Mouse (Mus musculus): Measurements from ENCODE around the gene Pcgf6. TPM values are rescaled to one million over a fixed set of nuclear protein-coding genes. Genes with fewer than 3 reads are reported as not detected.

Gene Pcgf6
- 20.9 and 21.6 TPM in 2 replicates for total RNA-seq (2017)

DNA sequence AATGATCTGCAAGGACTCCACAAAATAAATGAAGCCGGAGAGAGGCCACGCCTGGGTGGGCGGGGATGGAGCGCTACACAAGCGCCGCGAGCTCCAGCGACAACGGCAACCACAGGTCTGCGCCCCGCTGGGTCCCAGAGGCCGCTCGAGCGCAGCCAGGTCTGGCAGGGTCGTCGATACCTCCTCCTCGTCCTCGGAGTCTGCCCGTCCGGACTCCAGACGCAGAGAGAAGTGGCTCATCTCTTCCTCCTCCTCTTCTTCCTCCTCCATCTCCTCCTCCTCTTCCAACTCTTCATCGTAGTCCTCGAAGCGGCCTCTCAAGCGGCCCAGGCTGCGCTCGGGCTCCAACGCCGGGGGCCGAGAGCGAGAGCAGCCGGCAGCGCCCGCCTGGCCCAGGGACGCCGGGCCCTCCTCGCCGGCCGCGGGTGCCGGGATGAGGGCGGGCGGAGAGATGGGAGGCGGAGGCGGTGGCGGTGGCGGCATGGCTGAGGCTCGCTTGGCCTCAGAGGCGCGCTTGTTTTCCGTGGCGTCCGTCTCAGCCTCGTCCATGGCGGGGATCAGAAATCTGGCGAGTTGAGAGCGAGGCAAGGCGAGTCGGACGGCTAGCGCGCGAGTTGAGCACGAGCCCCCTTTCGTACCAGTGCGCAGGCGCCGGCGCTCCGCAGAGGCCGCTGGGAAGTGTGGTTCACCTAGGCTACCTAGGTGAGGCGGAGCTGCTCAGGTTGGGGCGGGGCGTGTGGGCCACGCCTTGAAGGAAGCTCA, at the start of gene Pcgf6:
TSS of gene Pcgf6 (minus strand) at position 636 of the 762 bp plus-strand sequence.
- peak; percentile 75 for ATAC-seq (replicated peaks; ENCODE audit: low read depth, poor library complexity, severe bottlenecking)

DNA sequence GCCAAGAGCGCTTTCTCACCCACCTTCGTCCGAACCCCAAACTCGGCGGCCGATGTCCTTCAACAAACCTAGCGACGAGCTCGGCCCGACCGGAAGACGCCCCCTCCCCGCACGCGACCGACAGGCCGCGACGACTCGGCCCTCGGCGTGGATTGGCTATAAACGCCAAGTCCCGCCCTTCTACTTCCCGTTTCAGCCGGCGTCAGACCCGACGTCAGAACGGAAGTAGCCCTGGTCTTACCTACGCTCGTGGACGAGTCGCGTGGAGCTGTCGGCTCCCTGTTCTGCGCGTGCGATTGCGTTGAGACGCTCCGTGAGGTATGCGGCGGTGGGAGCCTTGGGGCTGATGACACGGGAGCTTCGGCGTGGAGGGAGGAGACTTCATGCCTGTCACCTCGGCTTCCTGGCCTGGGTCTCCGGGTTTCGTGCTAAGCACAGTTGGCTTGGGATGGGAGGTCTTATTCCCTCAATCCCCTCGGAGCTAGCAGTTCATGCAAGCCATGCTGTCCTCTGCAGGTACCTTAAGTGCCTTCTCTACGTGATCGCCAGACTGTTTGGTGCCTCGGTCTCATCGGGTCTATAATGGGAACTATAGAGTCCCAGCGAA, 39.9 kb upstream of the Pcgf6 start, which contains the start of the genes Usmg5 and Pdcd11:
TSS of gene Usmg5 (minus strand) at position 98 of the 607 bp plus-strand sequence.
TSS of gene Pdcd11 (plus strand) at position 219 of the 607 bp plus-strand sequence.
- peak; percentile 98 for ATAC-seq (replicated peaks; ENCODE audit: low read depth, poor library complexity, severe bottlenecking)

DNA sequence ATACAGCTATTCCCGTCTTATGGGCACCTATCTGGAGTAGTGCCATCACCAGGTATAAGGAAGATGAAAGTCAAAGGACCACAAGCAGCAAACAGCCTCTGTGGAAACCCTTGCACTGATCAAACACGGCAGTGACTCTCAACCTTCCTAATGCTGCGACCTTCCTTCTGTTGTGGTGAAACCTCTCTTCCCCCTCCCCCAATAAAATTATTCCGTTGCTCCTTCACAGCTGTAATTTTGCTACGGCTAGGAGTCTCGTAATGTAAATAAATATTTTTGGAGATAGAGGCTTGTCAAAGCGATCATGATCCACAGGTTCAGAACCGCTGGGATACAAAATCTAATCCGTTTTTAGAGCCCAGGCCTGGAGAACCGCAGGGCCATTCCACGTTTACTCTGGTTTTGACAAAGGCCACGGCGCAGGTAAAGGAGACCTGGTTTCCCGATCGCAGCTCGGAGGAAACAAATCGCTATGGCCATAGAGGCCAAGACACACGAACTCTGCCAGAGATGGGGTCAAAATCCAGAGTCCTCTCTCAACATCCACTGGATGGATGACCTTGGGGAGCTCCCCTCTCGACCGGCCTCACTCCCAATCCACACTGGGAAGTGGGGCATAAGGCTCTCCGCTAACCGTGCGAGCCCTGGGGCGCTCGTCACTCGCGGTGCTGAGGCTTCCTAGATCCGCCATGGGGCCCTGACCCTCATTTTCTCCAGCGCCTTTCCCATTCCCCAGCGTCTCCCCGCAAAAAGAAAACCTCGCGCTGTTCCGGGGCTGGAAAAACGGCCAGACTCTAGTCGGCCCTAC, 39.2 kb upstream of the Pcgf6 start:
- ATAC-seq (replicated peaks; ENCODE audit: low read depth, poor library complexity, severe bottlenecking) = peak; percentile 37

DNA sequence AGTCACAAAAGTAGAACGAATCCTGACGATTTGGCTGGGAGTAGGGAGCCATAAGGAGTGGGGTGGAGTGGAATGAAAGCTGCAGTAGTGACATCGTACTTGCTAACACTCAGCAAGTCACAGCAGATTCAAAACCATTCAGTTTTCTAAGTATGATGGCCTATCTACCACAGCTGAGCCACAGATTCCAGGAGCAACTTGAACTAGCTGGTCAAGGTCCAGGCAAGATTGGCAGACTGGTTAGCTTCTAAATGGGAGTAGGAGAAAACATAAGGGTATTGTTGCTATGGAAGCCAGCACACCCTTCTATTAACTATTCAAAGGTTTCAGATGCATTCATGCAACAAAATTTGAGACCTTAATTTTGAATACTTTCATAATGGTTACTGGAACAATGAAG, 37.5 kb upstream of the Pcgf6 start:
- ATAC-seq (replicated peaks; ENCODE audit: low read depth, poor library complexity, severe bottlenecking) = no peak

DNA sequence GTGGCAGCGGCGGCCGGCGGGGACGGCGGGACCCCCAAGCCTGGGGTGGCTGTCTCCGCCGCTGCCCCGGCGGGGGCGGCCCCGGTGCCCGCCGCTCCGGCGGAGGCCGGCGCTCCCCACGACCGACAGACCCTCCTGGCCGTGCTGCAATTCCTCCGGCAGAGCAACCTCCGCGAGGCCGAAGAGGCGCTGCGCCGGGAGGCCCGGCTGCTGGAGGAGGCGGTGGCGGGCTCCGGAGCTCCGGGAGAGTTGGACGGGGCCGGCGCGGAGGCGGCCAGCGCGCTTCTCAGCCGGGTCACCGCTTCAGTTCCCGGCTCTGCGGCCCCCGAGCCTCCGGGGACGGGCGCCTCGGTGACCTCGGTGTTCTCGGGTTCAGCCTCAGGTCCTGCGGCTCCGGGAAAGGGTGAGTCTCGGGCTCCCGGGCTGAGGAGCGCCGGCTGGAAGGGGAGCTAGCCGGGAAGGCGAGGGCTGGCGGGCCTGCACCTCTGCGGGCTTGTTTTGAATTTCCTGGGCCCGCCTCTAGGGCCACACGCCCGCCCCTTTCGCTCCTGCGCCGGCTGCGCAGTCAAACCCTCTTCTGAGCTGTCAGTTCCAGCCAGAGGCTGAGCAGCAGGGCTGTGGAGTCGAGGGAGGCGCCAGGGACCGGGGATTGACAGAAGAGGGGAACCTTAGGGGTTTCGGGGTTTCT, 17.4 kb upstream of the Pcgf6 start:
- ATAC-seq (replicated peaks; ENCODE audit: low read depth, poor library complexity, severe bottlenecking) = peak; percentile 93

DNA sequence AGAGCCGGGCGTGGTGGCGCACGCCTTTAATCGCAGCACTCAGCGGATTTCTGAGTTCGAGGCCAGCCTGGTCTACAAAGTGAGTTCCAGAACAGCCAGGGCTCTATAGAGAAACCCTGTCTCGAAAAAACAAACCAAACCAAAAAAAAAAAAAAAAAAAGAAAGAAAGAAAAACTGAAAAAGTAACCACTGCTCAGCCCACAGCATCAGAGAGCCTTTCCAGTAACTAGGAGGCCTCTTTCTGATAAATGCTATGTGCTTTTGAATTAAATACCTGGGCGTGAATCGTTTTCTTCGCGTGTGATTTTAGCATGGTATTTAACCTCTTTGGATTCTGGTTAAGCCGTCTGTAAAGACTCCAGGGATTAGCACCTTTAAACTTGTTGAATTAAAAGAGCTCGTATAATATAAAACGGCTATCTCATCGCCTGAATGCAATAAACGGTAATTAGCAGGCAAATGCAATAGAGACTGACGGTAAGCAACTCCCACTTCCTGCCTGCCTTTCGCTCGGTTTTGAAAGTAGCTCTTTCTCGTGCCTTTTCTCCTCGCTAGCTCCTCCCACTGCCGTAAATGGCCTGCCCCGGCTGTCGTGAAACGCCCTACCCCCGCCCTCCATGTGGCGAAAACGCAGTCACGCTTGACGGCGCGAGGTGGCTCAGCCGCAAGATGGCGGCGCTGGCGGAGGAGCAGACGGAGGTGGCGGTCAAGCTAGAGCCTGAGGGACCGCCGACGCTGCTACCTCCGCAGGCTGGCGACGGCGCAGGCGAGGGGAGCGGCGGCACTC, 16.6 kb upstream of the Pcgf6 start, which contains the start of gene Taf5:
TSS of gene Taf5 (plus strand) at position 651 of the 787 bp plus-strand sequence.
- peak; percentile 93 for ATAC-seq (replicated peaks; ENCODE audit: low read depth, poor library complexity, severe bottlenecking)

DNA sequence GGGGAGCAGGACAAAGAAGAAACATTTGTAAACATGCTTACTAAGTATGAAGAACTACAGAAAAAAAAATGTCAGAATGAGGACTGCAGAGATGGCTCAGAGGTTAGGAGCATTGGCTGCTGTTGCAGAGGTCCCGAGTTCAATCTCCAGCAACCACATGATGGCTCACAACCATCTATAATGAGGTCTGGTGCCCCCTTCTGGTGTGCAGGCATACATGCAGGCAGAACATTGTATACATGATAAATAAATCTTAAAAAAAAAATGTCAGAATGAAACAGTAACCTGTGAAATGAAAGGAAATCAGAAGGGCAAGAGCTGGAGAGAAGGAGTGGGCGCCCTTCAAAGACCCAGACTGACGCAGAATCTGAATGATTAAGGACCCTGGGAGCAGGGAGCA, 15.2 kb upstream of the Pcgf6 start:
- no peak for ATAC-seq (replicated peaks; ENCODE audit: low read depth, poor library complexity, severe bottlenecking)

DNA sequence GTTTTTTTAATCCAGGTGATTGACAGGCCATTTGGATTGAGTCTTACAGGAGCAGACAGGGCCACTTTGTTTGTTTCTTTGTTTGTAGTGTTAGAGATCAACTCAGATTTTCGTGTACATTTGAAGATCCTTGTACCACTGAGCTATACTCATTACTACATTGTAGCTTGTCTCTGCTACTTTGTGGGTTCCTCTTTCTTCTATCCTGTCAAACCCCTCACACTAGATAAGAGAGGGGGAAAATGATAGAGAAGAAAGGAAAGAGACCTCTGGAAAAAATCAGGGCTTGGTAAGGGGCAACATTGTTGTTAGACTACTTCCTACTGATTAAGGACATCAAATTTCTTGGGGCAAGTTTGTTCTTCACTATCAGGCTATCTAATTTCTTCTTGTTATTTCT, 7.0 kb upstream of the Pcgf6 start:
- ATAC-seq (replicated peaks; ENCODE audit: low read depth, poor library complexity, severe bottlenecking) = no peak

DNA sequence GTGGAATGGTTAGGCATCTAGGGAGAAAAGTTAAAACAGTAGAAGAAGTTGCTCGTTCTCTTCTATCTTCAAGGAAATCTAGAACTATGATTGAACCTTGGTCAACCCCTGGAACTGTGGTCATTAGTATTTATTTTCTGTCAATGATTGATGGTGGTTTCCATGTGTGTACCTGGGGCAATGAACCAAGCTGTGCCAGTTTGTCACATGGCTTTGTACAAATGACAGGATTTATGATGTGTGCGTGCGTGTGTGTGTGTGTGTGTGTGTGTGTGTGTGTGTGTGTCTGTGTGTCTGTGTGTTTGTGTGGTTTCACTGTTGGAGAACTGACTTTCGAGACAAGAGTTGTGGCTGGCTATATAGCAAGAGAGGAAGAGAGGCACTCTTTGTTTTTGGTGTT, 2.8 kb upstream of the Pcgf6 start:
- no peak for ATAC-seq (replicated peaks; ENCODE audit: low read depth, poor library complexity, severe bottlenecking)

DNA sequence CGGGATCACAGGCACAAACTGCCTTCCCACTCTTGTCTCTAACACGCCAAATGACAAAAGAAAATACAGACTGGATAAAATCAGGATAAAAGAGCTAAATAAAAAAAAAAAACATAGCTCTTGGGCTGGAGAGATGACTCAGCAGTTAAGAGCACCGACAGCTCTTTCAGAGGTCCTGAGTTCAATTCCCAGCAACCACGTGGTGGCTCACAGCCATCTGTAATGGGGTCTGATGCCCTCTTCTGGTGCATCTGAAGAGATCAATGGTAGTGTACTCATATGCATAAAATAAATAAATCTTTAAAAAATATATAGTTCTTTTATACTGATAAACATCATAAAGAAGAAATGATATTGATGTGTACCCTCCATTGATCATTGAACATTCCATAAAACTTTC, 2.2 kb upstream of the Pcgf6 start:
- ATAC-seq (replicated peaks; ENCODE audit: low read depth, poor library complexity, severe bottlenecking) = no peak

DNA sequence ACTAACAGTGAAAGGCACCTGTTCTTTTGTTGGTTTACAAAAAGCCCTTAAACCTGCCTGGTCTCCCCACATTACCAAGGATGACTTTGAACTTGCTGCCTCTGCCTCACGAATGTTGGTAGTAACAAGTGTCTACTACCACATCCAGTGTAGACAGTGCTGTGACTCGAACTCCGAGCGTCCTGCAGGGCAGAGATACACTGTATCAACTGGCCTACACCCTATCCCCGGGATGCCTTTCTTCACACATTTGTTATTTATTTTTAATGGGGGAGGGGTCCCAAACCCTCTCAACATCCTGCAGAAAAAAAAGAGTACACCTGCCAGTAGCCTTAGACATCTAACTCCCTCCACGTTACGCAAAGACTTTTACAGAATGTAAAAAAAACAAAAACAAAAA, 866 bp downstream of the Pcgf6 start:
- ATAC-seq (replicated peaks; ENCODE audit: low read depth, poor library complexity, severe bottlenecking) = no peak

DNA sequence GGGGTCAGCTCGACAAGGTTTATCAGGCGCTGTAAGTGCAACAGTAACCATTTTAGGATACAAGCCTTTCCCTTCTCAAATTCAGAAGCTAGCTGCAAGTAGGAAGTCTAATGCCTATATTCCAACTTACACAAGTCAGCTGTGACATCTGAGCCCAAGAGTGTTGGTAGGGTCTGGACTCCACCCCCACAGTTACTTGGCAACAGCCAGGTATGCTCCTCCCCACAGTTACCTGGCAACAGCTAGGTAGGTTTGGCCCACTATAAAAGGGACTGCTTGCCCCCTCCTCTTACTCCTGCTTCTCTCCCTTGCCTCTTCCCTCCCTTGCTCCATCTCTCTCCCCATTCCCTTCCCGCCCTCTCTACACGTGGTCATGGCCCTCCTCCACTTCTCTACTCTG, 1.6 kb downstream of the Pcgf6 start:
- ATAC-seq (replicated peaks; ENCODE audit: low read depth, poor library complexity, severe bottlenecking) = no peak

DNA sequence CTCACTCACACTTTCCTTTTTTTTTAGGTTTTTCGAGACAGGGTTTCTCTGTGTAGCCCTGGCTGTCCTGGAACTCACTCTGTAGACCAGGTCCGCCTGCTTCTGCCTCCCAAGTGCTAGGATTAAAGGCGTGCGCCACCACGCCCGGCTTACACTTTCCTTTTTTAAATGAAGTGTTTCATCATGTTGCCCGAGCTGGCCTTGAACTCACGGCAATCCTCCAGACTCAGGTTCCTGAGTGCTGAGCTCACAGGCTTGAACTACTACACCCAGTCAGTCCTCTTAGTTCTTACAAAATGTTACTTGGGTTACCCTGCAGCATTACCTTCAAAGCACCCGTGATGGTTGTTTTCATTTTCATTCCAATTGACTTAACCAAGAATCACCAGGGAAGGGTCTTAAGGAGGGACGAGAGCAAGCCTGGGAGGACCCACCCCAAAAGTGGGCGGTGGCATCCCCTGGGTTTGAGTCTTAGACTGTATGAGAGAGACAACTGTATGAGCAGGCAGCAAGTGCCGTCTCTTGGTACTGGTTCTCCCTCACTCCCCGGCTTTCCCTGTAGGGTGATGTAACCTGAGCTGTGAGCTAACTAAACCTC, 3.4 kb downstream of the Pcgf6 start:
- no peak for ATAC-seq (replicated peaks; ENCODE audit: low read depth, poor library complexity, severe bottlenecking)

DNA sequence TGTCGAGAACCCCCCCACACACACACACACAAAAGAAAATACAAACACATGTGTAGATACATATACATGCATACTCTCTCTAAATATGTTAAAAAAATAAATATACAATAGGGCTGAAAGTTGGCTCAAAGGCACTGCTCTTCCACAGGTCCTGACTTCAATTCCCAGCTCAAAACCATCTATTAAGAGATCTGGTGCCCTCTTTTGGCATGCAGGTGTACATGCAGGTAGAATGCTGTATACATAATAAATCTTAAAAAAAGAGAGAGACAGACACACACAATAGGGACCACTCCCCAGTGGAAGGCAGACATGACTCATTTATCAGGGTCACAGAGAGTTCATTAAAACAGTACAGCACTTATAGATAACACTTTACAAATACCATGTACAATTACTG, 4.4 kb downstream of the Pcgf6 start:
- ATAC-seq (replicated peaks; ENCODE audit: low read depth, poor library complexity, severe bottlenecking) = no peak

DNA sequence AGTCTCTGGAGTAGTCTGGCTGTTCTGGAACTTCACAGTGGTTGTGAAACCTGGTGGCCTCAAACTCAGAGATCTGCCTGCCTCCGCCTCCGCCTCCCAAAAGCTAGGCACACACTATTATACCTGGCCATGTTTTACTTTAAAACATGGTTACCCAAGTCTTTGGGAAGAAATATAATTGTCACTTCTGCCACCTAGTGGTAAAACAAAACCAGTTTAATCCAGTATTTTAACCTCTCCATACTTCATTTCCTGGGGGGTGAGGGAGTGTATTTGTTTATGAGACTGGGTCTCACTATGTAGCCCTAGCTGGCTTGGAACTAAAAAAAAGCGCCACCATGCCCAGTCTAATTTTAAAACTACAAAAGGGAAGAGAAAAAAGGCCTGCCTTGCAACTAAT, 7.1 kb downstream of the Pcgf6 start:
- ATAC-seq (replicated peaks; ENCODE audit: low read depth, poor library complexity, severe bottlenecking) = 0 out of 2 replicates have a peak, but pooled peaks have one; percentile 36

DNA sequence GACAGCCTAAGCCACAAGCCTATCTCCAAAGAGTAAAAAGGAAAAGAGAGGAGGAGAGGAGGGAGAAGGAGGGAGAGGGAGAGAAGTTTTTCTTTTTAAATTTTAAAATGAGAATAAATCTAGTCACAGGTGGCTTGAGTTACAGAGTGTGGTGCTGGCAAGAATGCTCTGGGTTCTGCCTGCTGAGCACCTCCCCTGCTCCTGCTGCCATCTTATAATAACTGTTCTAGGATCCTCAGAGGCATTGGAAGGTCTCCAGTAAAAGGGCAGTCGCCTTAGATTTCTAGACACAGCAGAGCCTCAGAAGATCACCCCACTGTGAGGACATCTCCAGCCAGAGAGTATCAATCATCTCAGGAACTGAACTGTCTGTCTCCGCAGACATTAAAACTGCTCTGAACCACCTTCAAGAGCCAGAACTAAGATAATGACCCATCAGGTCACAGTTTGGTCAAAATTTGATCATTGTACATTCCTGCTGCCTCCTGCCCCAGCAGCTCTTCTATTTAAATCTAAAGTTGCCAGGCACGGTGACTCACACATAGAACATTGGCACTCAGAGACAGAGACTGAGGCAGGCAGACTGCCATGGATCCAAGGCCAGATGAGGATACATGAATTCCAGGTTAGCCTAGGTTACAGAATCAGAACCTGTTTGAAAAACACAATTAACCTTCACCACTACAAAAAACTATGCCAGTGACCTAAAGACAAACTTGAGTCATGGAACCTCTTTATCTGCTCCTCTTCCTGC, 9.8 kb downstream of the Pcgf6 start:
- ATAC-seq (replicated peaks; ENCODE audit: low read depth, poor library complexity, severe bottlenecking) = no peak

DNA sequence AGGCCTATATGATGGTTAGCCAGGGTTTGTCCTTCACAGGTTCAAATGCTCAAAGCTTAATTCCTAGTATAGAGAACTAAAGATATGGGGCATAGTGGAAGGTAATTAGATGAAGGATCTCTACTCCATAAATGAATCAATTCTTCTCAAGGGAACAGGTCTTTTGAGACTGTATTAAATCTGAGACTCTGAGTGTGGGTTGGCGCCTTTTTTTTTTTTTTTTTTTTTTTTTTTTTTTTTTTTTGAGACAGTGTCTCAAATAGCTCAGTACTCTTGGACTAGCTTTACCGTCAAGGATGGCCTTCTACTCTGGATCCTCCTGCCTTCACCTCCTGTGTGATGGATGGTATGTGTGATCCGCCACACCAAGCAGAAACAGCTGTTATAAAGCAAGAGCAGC, 14.1 kb downstream of the Pcgf6 start:
- no peak for ATAC-seq (replicated peaks; ENCODE audit: low read depth, poor library complexity, severe bottlenecking)

DNA sequence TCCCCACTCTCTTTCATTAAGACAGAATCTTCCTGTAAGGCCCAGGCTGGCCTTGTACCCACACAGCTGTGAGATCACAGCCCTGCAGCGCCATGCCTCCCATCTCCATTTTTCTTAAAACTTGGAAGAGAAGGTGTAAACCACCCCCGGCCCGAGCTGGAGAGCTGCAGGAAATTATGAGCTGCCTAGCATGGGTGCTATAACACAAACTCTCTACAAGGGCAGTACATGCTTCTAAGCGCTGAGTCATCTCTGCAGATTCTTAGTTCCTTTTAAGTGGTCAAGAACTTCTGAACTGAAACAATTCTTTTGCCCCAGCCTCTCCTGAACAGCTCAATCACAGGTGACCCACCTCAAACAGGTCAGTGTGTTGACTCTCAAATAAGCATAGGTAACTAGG, 15.8 kb downstream of the Pcgf6 start:
- ATAC-seq (replicated peaks; ENCODE audit: low read depth, poor library complexity, severe bottlenecking) = no peak
